Mouse (Mus musculus): ENCODE results near the gene Nbea. TPM values are rescaled to one million over a fixed set of nuclear protein-coding genes. Genes with fewer than 3 reads are reported as not detected.

Gene Nbea
- polyA plus RNA-seq, 1 experiment from 2014 or later: 25.7 TPM

- no peak for ATAC-seq (ENCODE audit: low FRiP score)
- WGBS: 47% methylated on average over 3 of the region's 3 CpGs
- H3K36me3 ChIP-seq (ENCODE audit: control insufficient read depth, insufficient read depth, low read length): no peaks in the 10 kb centered on the region
- H3K27me3 ChIP-seq (ENCODE audit: control insufficient read depth, insufficient read depth, low read length): no peaks in the 10 kb centered on the region
- H3K9me3 ChIP-seq (ENCODE audit: control insufficient read depth, low read length): no peaks in the 10 kb centered on the region
- H3K9ac ChIP-seq (ENCODE audit: low read length): no peak overlapping the region
- peak overlapping the region; percentile 96 for H3K4me3 ChIP-seq (ENCODE audit: low read depth, low read length)
- DNase-seq (ENCODE audit: low spot score, missing footprints): no peak
- peaks cover 12% of the 10 kb centered on the region for H3K4me1 ChIP-seq (ENCODE audit: control insufficient read depth, insufficient read depth, low read length)
- H3K4me2 ChIP-seq: peak overlapping the region; percentile 91
- no peak overlapping the region for H3K27ac ChIP-seq (ENCODE audit: low read depth, low read length)
Measured at GRCm38 (mm10) chr3:56181025-56181424, 2.5 kb downstream of the Nbea start.

GRCm38 (mm10) chr3:56157864-56158263 lies 25.6 kb downstream of the Nbea start:
- DNase-seq (ENCODE audit: low spot score, missing footprints) (no peak), ATAC-seq (ENCODE audit: low FRiP score) (no peak)
- no peaks in the 10 kb centered on the region for H3K4me1 ChIP-seq (ENCODE audit: control insufficient read depth, insufficient read depth, low read length)
- no peak overlapping the region for H3K27ac ChIP-seq (ENCODE audit: low read depth, low read length)
- H3K4me2 ChIP-seq: no peak overlapping the region
- no peaks in the 10 kb centered on the region for H3K27me3 ChIP-seq (ENCODE audit: control insufficient read depth, insufficient read depth, low read length)
- 95% methylated on average over 2 of the region's 2 CpGs for WGBS
- H3K4me3 ChIP-seq (ENCODE audit: low read depth, low read length): no peak overlapping the region
- no peak overlapping the region for H3K9ac ChIP-seq (ENCODE audit: low read length)
- 0 out of 2 replicates have a peak, but pooled peaks cover 2% of the 10 kb centered on the region for H3K36me3 ChIP-seq (ENCODE audit: control insufficient read depth, insufficient read depth, low read length)
- H3K9me3 ChIP-seq (ENCODE audit: control insufficient read depth, low read length): no peaks in the 10 kb centered on the region

- DNase-seq (ENCODE audit: low spot score, missing footprints) (no peak), ATAC-seq (ENCODE audit: low FRiP score) (no peak)
- Histone ChIP-seq H3K9me3 (ENCODE audit: control insufficient read depth, low read length) (peaks cover 2% of the 10 kb centered on the region; the same call in 1 of the 2 replicates), H3K27me3 (ENCODE audit: control insufficient read depth, insufficient read depth, low read length) (no peaks in the 10 kb centered on the region), H3K4me3 (ENCODE audit: low read depth, low read length) (no peak overlapping the region), H3K27ac (ENCODE audit: low read depth, low read length) (no peak overlapping the region), H3K4me2 (no peak overlapping the region), H3K36me3 (ENCODE audit: control insufficient read depth, insufficient read depth, low read length) (no peaks in the 10 kb centered on the region), H3K9ac (ENCODE audit: low read length) (no peak overlapping the region), H3K4me1 (ENCODE audit: control insufficient read depth, insufficient read depth, low read length) (no peaks in the 10 kb centered on the region)
- WGBS: 94% methylated on average over 3 of the region's 3 CpGs
Measured at GRCm38 (mm10) chr3:56126674-56127073, 56.8 kb downstream of the Nbea start.

- Histone ChIP-seq H3K4me3 (ENCODE audit: low read depth, low read length) (no peak overlapping the region), H3K36me3 (ENCODE audit: control insufficient read depth, insufficient read depth, low read length) (no peaks in the 10 kb centered on the region), H3K4me1 (ENCODE audit: control insufficient read depth, insufficient read depth, low read length) (no peaks in the 10 kb centered on the region), H3K9ac (ENCODE audit: low read length) (no peak overlapping the region), H3K27ac (ENCODE audit: low read depth, low read length) (no peak overlapping the region), H3K27me3 (ENCODE audit: control insufficient read depth, insufficient read depth, low read length) (no peaks in the 10 kb centered on the region), H3K4me2 (no peak overlapping the region), H3K9me3 (ENCODE audit: control insufficient read depth, low read length) (no peaks in the 10 kb centered on the region)
- no peak for ATAC-seq (ENCODE audit: low FRiP score)
- no peak for DNase-seq (ENCODE audit: low spot score, missing footprints)
Measured at GRCm38 (mm10) chr3:56116647-56117046, 66.9 kb downstream of the Nbea start.

GRCm38 (mm10) chr3:56108101-56108500 lies 75.4 kb downstream of the Nbea start:
- H3K9ac ChIP-seq (ENCODE audit: low read length): no peak overlapping the region
- H3K4me3 ChIP-seq (ENCODE audit: low read depth, low read length): no peak overlapping the region
- ATAC-seq (ENCODE audit: low FRiP score): no peak
- no peak overlapping the region for H3K4me2 ChIP-seq
- 82% methylated on average over 2 of the region's 2 CpGs for WGBS
- no peaks in the 10 kb centered on the region for H3K36me3 ChIP-seq (ENCODE audit: control insufficient read depth, insufficient read depth, low read length)
- no peak for DNase-seq (ENCODE audit: low spot score, missing footprints)
- no peaks in the 10 kb centered on the region for H3K27me3 ChIP-seq (ENCODE audit: control insufficient read depth, insufficient read depth, low read length)
- no peaks in the 10 kb centered on the region for H3K4me1 ChIP-seq (ENCODE audit: control insufficient read depth, insufficient read depth, low read length)
- no peak overlapping the region for H3K27ac ChIP-seq (ENCODE audit: low read depth, low read length)
- H3K9me3 ChIP-seq (ENCODE audit: control insufficient read depth, low read length): no peaks in the 10 kb centered on the region

- 17% methylated on average over 5 of the region's 5 CpGs for WGBS
- DNase-seq (ENCODE audit: low spot score, missing footprints): no peak
Measured at GRCm38 (mm10) chr3:56097105-56097504, 86.4 kb downstream of the Nbea start.

GRCm38 (mm10) chr3:56079015-56079612 lies 104.4 kb downstream of the Nbea start:
- Histone ChIP-seq H3K27me3 (ENCODE audit: control insufficient read depth, insufficient read depth, low read length) (no peaks in the 10 kb centered on the region), H3K36me3 (ENCODE audit: control insufficient read depth, insufficient read depth, low read length) (no peaks in the 10 kb centered on the region), H3K27ac (ENCODE audit: low read depth, low read length) (no peak overlapping the region), H3K9ac (ENCODE audit: low read length) (no peak overlapping the region), H3K9me3 (ENCODE audit: control insufficient read depth, low read length) (no peaks in the 10 kb centered on the region), H3K4me2 (no peak overlapping the region), H3K4me1 (ENCODE audit: control insufficient read depth, insufficient read depth, low read length) (no peaks in the 10 kb centered on the region), H3K4me3 (ENCODE audit: low read depth, low read length) (no peak overlapping the region)
- 93% methylated on average over 1 of the region's 1 CpGs for WGBS
- ATAC-seq (ENCODE audit: low FRiP score) (no peak), DNase-seq (ENCODE audit: low spot score, missing footprints) (no peak)

More at GRCm38 (mm10) chr3:56097105-56097504, 86.4 kb downstream of the Nbea start:
- peaks cover 7% of the 10 kb centered on the region for H3K4me1 ChIP-seq (ENCODE audit: control insufficient read depth, insufficient read depth, low read length)
- no peak overlapping the region for H3K4me3 ChIP-seq (ENCODE audit: low read depth, low read length)
- no peaks in the 10 kb centered on the region for H3K27me3 ChIP-seq (ENCODE audit: control insufficient read depth, insufficient read depth, low read length)
- peak overlapping the region; percentile 47 for H3K27ac ChIP-seq (ENCODE audit: low read depth, low read length)
- peak; percentile 50; the same call in 1 of the 2 replicates for ATAC-seq (ENCODE audit: low FRiP score)
- no peaks in the 10 kb centered on the region for H3K9me3 ChIP-seq (ENCODE audit: control insufficient read depth, low read length)
- no peaks in the 10 kb centered on the region for H3K36me3 ChIP-seq (ENCODE audit: control insufficient read depth, insufficient read depth, low read length)
- H3K4me2 ChIP-seq: peak overlapping the region; percentile 19; the same call in 1 of the 2 replicates
- H3K9ac ChIP-seq (ENCODE audit: low read length): no peak overlapping the region

GRCm38 (mm10) chr3:56067849-56068248 lies 115.7 kb downstream of the Nbea start:
- H3K4me2 ChIP-seq: no peak overlapping the region
- 95% methylated on average over 6 of the region's 6 CpGs for WGBS
- H3K9me3 ChIP-seq (ENCODE audit: control insufficient read depth, low read length): no peaks in the 10 kb centered on the region
- ATAC-seq (ENCODE audit: low FRiP score) (no peak), DNase-seq (ENCODE audit: low spot score, missing footprints) (no peak)
- no peak overlapping the region for H3K4me3 ChIP-seq (ENCODE audit: low read depth, low read length)
- no peak overlapping the region for H3K27ac ChIP-seq (ENCODE audit: low read depth, low read length)
- no peaks in the 10 kb centered on the region for H3K36me3 ChIP-seq (ENCODE audit: control insufficient read depth, insufficient read depth, low read length)
- no peaks in the 10 kb centered on the region for H3K4me1 ChIP-seq (ENCODE audit: control insufficient read depth, insufficient read depth, low read length)
- H3K27me3 ChIP-seq (ENCODE audit: control insufficient read depth, insufficient read depth, low read length): no peaks in the 10 kb centered on the region
- no peak overlapping the region for H3K9ac ChIP-seq (ENCODE audit: low read length)

GRCm38 (mm10) chr3:56066360-56067040 lies 117.0 kb downstream of the Nbea start:
- no peaks in the 10 kb centered on the region for H3K27me3 ChIP-seq (ENCODE audit: control insufficient read depth, insufficient read depth, low read length)
- no peak overlapping the region for H3K4me3 ChIP-seq (ENCODE audit: low read depth, low read length)
- no peak overlapping the region for H3K9ac ChIP-seq (ENCODE audit: low read length)
- H3K9me3 ChIP-seq (ENCODE audit: control insufficient read depth, low read length): no peaks in the 10 kb centered on the region
- H3K4me2 ChIP-seq: no peak overlapping the region
- ATAC-seq (ENCODE audit: low FRiP score): no peak
- no peaks in the 10 kb centered on the region for H3K4me1 ChIP-seq (ENCODE audit: control insufficient read depth, insufficient read depth, low read length)
- H3K27ac ChIP-seq (ENCODE audit: low read depth, low read length): no peak overlapping the region
- H3K36me3 ChIP-seq (ENCODE audit: control insufficient read depth, insufficient read depth, low read length): no peaks in the 10 kb centered on the region
- WGBS: 79% methylated on average over 1 of the region's 1 CpGs
- no peak for DNase-seq (ENCODE audit: low spot score, missing footprints)

All from midbrain, embryonic 11.5 days (tissue).